Comparison of ENCODE assay signal across 14 mouse cellular contexts in genomic region chr4:12595801-12596515, GRCm38 (mm10).
A peak's percentile ranks its signal among the peaks of the same experiment; 100 is the strongest.
DNase-seq lines count a peak whose midpoint lies in the region; ATAC-seq lines count a peak whose summit lies in the region.
"Had no signal": no experiment of that assay in that cellular context is flagged by ENCODE, and none has a peak within 500 bp of the region (broad histone marks: within the 10 kb centered on the region; RNA-seq: fewer than 3 reads in every experiment).

No protein-coding gene starts in this region.

- H3K27me3 ChIP-seq in limb, embryonic 15.5 days, result no peaks in the 10 kb centered on the region
- no peaks in the 10 kb centered on the region for H3K27me3 ChIP-seq in heart, embryonic 11.5 days (ENCODE audit: control insufficient read depth, insufficient read depth, low read length)

- WGBS in limb, embryonic 15.5 days, result 22% methylated on average over 10 of the region's 10 CpGs
- 64% methylated on average over 10 of the region's 10 CpGs for WGBS in heart, embryonic 11.5 days (ENCODE audit: insufficient replicate concordance)

- 0 out of 2 replicates have a peak overlapping the region, but pooled peaks have one; percentile 14 for H3K4me2 ChIP-seq in limb, embryonic 15.5 days
- no peak overlapping the region for H3K4me2 ChIP-seq in heart, embryonic 11.5 days

- no peak overlapping the region for H3K4me3 ChIP-seq in limb, embryonic 15.5 days
- no peak overlapping the region for H3K4me3 ChIP-seq in heart, embryonic 11.5 days (ENCODE audit: low read depth, low read length)
- H3K4me3 ChIP-seq: forebrain, embryonic 10.5 days; layer of hippocampus, adult 2 months had no signal

- peaks cover 14% of the 10 kb centered on the region for H3K4me1 ChIP-seq in limb, embryonic 15.5 days
- no peaks in the 10 kb centered on the region for H3K4me1 ChIP-seq in heart, embryonic 11.5 days (ENCODE audit: control insufficient read depth, insufficient read depth, low read length)

- H3K9me3 ChIP-seq in limb, embryonic 15.5 days, result no peaks in the 10 kb centered on the region
- no peaks in the 10 kb centered on the region for H3K9me3 ChIP-seq in heart, embryonic 11.5 days (replicated peaks; ENCODE audit: control insufficient read depth, low read length)
- H3K9me3 ChIP-seq: forebrain, embryonic 10.5 days had no signal

- H3K9ac ChIP-seq in limb, embryonic 15.5 days, result no peak overlapping the region
- no peak overlapping the region for H3K9ac ChIP-seq in heart, embryonic 11.5 days (ENCODE audit: low read depth, low read length)

- peak overlapping the region; percentile 80 for H3K27ac ChIP-seq in limb, embryonic 15.5 days
- no peak overlapping the region for H3K27ac ChIP-seq in heart, embryonic 11.5 days (ENCODE audit: low read depth, low read length)
- H3K27ac ChIP-seq: layer of hippocampus, adult 2 months; stomach, postnatal 0 days had no signal

- peak; percentile 2 to 30 for DNase-seq in layer of hippocampus, adult 18-20 months (ENCODE audit: low spot score in 2 of 2)
- DNase-seq in layer of hippocampus, adult 9-10 months (ENCODE audit: low spot score), result no peak
- DNase-seq in brain, adult 2 months (ENCODE audit: low read depth, low spot score), result peak; percentile 68
- peak; percentile 80 for DNase-seq in forelimb bud, embryonic 11.5 days (ENCODE audit: low read depth, low spot score)
- no peak for DNase-seq in cerebellum, postnatal 4 days (ENCODE audit: low spot score in 2 of 2)
- no peak for DNase-seq in heart, adult 11 months
- DNase-seq: cerebellum, adult 11-12 months had no signal

- no peaks in the 10 kb centered on the region for H3K36me3 ChIP-seq in limb, embryonic 15.5 days
- H3K36me3 ChIP-seq in heart, embryonic 11.5 days (ENCODE audit: control insufficient read depth, insufficient read depth, low read length), result no peaks in the 10 kb centered on the region
- H3K36me3 ChIP-seq: forebrain, embryonic 10.5 days had no signal

- ATAC-seq in limb, embryonic 15.5 days (ENCODE audit: insufficient number of reproducible peaks, low FRiP score, low TSS enrichment, low read depth), result peak; percentile 85
- ATAC-seq in heart, embryonic 11.5 days (replicated peaks; ENCODE audit: insufficient number of reproducible peaks, low FRiP score, low TSS enrichment), result no peak
- ATAC-seq: inflammation-experienced regulatory T-cells, adult 6 months; lung, postnatal 0 days had no signal

Comparison
In these comparisons a context has a peak if more than half of its experiments do, and no peak if none do; other contexts are left out.
1. DNase-seq: peak in layer of hippocampus, adult 18-20 months (2 of 2), brain, adult 2 months (single experiment) and forelimb bud, embryonic 11.5 days (single experiment); none in layer of hippocampus, adult 9-10 months (single experiment), cerebellum, postnatal 4 days (0 of 2) and heart, adult 11 months (single experiment).